Mouse (Mus musculus): ENCODE data around the gene Kcnip1.

DNA sequence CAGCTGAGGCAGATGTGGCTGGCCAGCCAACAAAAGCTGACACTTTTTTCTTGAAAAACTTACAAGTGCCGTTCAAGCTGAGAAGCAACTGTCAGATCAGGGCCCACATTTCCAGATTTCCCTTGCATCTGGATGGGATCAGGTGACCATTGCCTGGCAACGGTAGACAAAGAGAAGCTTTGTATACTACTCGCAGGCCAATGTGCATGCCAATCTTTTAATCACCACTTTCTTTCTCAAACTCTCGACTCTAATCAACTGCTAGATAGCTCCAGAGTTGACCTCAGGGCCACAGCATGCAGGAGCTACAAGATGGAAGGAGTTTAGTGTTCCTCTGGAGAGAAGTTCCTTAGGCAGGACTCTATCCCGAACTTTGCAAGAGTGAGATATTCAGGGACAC is 41.8 kb downstream of the Kcnip1 start:
- no peak for TF ChIP-seq POLR2A (IDR thresholded peaks at IDR 0.05; ENCODE audit: extremely low read depth, insufficient read depth, low read length)
- no peak for TF ChIP-seq CTCF (IDR thresholded peaks at IDR 0.05; ENCODE audit: extremely low read depth, insufficient read depth, low read length)
